Mouse (Mus musculus) neural tube, embryonic 13.5 days (tissue): ENCODE measurements at regions not wholly inside any gene's neighbourhood (a gene's known extent, or its start where the extent isn't known, plus 50 kb on each side); places are given as distances from the start of the nearest gene placed in this dataset.

ENCODE experiments used
- ATAC-seq: fragments of 200-750 bp; cut with Nextera tagmentation; 2 replicates; pipeline ENCODE4 v1.8.0; 2017; ENCODE audit warnings: low read depth, mild to moderate bottlenecking, moderate TSS enrichment, moderate library complexity
- H3K27ac ChIP-seq: fragments of 300-500 bp; sonication (generic); replicated peaks from 2 replicates; pipeline ENCODE4 v1.5.1; 2015; ENCODE audit warnings: moderate library complexity, mild to moderate bottlenecking, inconsistent platforms
- H3K27me3 ChIP-seq: fragments of 300-500 bp; sonication (generic); 2 replicates; pipeline ENCODE4 v1.6.1; 2015; ENCODE audit warnings: mild to moderate bottlenecking, inconsistent platforms
- H3K36me3 ChIP-seq: fragments of 300-500 bp; sonication (generic); 2 replicates; pipeline ENCODE4 v1.6.1; 2015; ENCODE audit warnings: mild to moderate bottlenecking, inconsistent platforms
- H3K4me1 ChIP-seq: fragments of 300-500 bp; sonication (generic); replicated peaks from 2 replicates; pipeline ENCODE4 v1.6.1; 2015; ENCODE audit warnings: inconsistent platforms
- H3K4me2 ChIP-seq: fragments of 300-500 bp; sonication (generic); 2 replicates; pipeline ENCODE4 v1.6.1; 2015; ENCODE audit warnings: inconsistent platforms, mild to moderate bottlenecking, moderate library complexity
- H3K4me3 ChIP-seq: fragments of 300-500 bp; sonication (generic); 2 replicates; pipeline ENCODE4 v1.5.1; 2015; ENCODE audit warnings: mild to moderate bottlenecking, inconsistent platforms
- H3K9ac ChIP-seq: fragments of 300-500 bp; sonication (generic); 2 replicates; pipeline ENCODE4 v1.6.1; 2015; ENCODE audit warnings: moderate library complexity, mild to moderate bottlenecking, inconsistent platforms
- H3K9me3 ChIP-seq: fragments of 300-500 bp; sonication (generic); 2 replicates; pipeline ENCODE4 v1.6.1; 2016; ENCODE audit warnings: inconsistent platforms
- WGBS: fragments of 180-500 bp; shearing (Covaris S2); methylation state at CpG from one replicate; pipeline ENCODE4 v1.1.7; 2015; 5-methylcytosine and 5-hydroxymethylcytosine counted together

DNA sequence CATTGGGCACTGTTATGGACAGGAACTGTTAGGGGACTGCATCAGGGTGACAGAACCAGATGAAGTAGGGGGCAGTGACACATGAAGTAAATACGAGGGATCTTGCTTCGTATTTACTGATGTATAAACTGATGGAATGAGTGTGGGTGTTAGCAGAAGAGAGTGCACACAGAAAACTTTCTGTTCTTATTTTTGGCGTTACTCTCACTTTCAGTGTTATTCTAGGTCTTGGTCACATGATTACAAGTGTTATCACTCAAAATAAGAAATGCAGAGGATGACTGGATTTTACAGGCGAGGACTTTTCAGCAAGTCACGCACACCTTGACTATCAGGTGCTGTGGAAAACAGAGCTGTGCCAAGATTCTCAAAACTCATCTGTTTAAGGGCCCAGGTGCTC lies 185.6 kb upstream of the Arhgap24 start:
- no peaks in the 10 kb centered on the region for H3K36me3 ChIP-seq
- 90% methylated on average over 5 of the region's 5 CpGs for WGBS
- H3K9me3 ChIP-seq = no peaks in the 10 kb centered on the region
- H3K27me3 ChIP-seq = no peaks in the 10 kb centered on the region
- H3K4me1 ChIP-seq = no peaks in the 10 kb centered on the region
- no peak overlapping the region for H3K4me3 ChIP-seq
- no peak overlapping the region for H3K9ac ChIP-seq
- no peak overlapping the region for H3K27ac ChIP-seq
- H3K4me2 ChIP-seq = no peak overlapping the region
- ATAC-seq = no peak

DNA sequence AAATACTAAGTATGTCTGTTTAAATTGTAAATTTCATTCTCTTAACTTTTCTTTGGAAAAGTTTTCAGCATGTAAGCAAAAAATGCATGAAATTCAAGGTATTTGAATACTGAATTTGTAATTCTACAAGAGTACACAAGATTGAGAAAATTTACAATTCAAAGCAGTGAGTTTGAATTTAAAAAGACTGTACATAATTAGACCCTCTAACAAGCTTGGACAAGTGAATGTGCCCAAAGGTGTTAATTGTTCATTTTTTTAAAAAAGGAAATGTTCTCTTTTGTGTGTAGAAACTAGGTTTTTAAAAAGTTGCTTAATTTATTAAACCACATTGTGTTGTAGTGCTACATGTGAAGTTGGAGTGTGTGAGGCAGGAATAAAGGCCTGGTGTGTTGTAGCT lies 174.9 kb upstream of the Arhgap24 start:
- H3K4me2 ChIP-seq = no peak overlapping the region
- no peaks in the 10 kb centered on the region for H3K4me1 ChIP-seq
- H3K9ac ChIP-seq = no peak overlapping the region
- H3K4me3 ChIP-seq = no peak overlapping the region
- ATAC-seq = no peak
- no peak overlapping the region for H3K27ac ChIP-seq
- no peaks in the 10 kb centered on the region for H3K27me3 ChIP-seq
- H3K9me3 ChIP-seq = no peaks in the 10 kb centered on the region
- no peaks in the 10 kb centered on the region for H3K36me3 ChIP-seq

DNA sequence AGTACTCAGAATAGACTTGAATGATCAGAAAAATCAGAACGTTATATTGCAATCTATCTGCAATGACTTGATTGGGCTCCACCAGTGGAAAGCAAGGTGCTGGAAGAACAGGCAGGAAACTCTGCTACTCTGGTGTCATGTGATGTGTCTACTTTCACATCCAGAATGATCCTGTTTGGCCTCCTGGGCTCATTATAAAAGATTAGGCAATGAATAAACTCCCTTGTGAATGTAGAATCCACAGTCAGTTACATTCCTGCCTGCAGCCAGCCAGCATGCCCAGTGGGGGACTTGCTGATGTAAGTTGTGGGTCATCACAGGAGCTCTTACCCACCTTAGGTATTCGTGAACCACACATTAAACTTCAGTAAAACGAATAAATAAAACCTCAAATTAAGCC lies 174.5 kb upstream of the Arhgap24 start:
- Histone ChIP-seq H3K9me3 (no peaks in the 10 kb centered on the region), H3K27me3 (no peaks in the 10 kb centered on the region), H3K27ac (no peak overlapping the region), H3K36me3 (no peaks in the 10 kb centered on the region), H3K4me1 (no peaks in the 10 kb centered on the region), H3K4me3 (no peak overlapping the region), H3K4me2 (no peak overlapping the region), H3K9ac (no peak overlapping the region)
- no peak for ATAC-seq
- 73% methylated on average over 3 of the region's 3 CpGs for WGBS

DNA sequence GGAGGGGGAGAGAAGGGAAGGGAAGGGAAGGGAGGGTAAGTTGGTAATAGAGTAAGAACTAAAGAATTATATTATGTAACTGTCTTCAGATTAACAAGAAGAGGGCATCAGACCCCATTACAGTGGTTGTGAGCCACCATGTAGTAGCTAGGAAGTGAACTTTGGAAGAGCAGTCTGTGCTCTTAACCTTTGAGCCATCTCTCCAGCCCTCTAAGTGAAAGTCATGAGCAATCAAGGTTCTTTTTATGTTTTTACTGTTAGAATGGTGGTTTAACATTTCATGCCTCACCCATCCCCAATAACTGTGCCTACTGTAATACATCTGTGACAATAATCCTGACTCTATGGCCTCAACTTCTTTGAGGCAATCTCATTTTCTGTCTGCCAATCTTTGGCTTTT lies 169.6 kb upstream of the Arhgap24 start:
- Histone ChIP-seq H3K27me3 (no peaks in the 10 kb centered on the region), H3K4me2 (no peak overlapping the region), H3K9me3 (no peaks in the 10 kb centered on the region), H3K27ac (no peak overlapping the region), H3K4me3 (no peak overlapping the region), H3K4me1 (no peaks in the 10 kb centered on the region), H3K36me3 (no peaks in the 10 kb centered on the region), H3K9ac (no peak overlapping the region)
- no peak for ATAC-seq

DNA sequence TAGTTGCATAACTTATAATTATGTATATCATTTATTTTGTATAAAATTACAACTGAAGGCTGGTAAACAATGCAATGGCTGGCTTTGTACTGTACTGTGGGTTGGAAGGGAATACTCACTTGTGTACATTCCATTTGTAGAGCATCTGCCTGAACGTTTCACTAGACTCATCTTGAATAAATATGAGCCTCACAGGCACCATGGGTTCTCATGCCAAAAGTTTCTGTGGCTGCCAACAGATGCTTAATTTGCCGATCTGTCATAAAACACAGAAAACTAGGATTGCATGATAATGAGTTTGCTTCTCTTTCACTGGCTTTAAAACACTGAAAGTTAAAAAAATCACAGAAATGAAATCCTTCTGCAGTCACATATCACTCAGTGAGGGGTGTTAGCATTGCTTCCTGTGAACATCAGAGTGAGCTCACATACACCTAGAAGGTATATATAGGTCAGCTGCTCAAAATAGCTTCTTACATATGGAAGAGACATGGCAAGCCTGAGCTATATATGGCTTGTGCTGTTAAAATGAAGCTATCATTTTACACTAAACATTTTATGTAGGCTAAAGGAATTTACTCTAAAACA lies 152.9 kb upstream of the Arhgap24 start:
- no peaks in the 10 kb centered on the region for H3K36me3 ChIP-seq
- WGBS = 56% methylated on average over 2 of the region's 2 CpGs
- H3K9ac ChIP-seq = no peak overlapping the region
- ATAC-seq = no peak
- no peaks in the 10 kb centered on the region for H3K9me3 ChIP-seq
- no peaks in the 10 kb centered on the region for H3K4me1 ChIP-seq
- no peak overlapping the region for H3K4me2 ChIP-seq
- no peak overlapping the region for H3K4me3 ChIP-seq
- no peak overlapping the region for H3K27ac ChIP-seq
- no peaks in the 10 kb centered on the region for H3K27me3 ChIP-seq

DNA sequence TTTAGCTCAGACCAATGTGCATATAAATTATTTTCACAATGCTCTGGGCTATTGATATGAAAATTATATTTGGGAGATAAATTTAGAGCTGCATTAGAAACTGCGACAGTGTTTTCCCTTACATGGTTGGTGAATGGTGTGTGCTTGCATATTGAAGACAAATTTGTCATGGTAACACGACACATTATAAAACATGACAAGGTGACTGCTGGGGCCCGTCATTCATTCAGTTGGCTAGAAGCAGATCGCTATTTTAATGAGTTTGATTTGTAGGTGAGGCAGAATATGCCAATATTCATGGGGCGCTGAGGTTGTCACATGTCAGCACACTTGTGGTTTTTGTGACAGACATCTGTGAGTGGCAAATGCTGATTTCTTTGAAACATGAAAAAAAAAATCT lies 147.3 kb upstream of the Arhgap24 start:
- Histone ChIP-seq H3K27me3 (no peaks in the 10 kb centered on the region), H3K4me1 (0 out of 2 replicates have a peak, but pooled peaks cover 4% of the 10 kb centered on the region), H3K27ac (no peak overlapping the region), H3K4me3 (no peak overlapping the region), H3K9me3 (no peaks in the 10 kb centered on the region), H3K36me3 (no peaks in the 10 kb centered on the region), H3K9ac (no peak overlapping the region), H3K4me2 (no peak overlapping the region)
- 69% methylated on average over 5 of the region's 5 CpGs for WGBS
- no peak for ATAC-seq

DNA sequence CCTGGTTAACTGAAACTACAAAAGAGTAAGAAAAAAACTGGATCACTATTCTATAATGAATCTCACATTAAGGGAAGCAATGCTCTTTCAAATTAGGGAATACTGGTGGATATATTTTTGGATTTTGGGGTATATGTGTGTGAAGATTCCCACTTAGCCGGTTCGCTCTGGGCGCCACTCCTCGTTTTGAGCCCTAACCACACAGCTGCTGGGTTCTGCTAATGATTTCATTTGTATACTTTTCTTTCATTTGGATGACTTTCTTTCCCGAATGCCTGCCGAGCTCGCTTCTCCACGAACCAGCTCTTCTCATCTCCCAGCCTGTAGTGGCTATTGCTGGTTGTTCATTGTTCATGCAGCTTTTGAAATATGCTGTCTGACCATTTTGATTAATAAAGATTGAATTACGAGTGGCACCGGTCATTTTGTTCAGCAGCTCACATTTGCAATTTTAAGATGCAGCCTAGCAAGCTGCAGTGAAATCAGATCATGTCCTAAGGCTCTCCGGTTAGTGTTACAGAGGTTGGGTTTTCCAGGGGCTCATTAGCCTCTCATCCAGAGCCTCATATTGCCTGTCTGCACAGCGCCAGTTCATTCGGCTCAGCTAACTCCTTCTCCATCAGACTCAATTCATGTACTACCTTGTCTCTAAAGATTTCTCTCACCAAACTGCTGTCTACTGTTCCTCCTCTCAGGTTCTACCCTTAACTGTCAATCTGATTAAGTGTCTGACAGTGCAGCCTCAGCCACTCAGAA lies 146.6 kb upstream of the Arhgap24 start:
- WGBS = 70% methylated on average over 13 of the region's 13 CpGs
- Histone ChIP-seq H3K9ac (no peak overlapping the region), H3K27ac (peak overlapping the region; percentile 24; the same call in 1 of the 2 replicates), H3K9me3 (no peaks in the 10 kb centered on the region), H3K27me3 (no peaks in the 10 kb centered on the region), H3K4me3 (no peak overlapping the region), H3K4me1 (0 out of 2 replicates have a peak, but pooled peaks cover 4% of the 10 kb centered on the region), H3K36me3 (no peaks in the 10 kb centered on the region), H3K4me2 (no peak overlapping the region)
- no peak for ATAC-seq

DNA sequence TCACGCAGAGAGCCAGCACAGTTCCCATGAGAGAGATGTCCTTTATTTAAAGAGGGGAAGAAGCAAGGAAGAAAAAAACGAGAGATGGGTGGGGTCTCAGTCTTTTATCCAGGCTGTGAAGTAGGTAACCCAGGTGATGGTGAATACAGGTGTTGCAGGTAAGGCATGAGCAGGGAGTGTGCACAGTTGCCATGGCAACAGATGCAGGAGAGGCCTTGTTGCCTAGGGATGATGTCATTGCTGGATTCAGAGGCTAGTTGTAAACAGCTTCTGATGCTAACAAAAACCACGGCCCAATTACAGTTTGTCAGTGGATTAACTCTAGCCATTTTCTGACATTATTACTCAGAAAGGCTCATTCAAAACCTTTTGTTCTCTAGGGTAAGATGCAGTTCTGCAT lies 114.7 kb upstream of the Arhgap24 start:
- Histone ChIP-seq H3K9ac (no peak overlapping the region), H3K36me3 (no peaks in the 10 kb centered on the region), H3K9me3 (peaks cover 5% of the 10 kb centered on the region; the same call in 1 of the 2 replicates), H3K4me1 (no peaks in the 10 kb centered on the region), H3K27ac (no peak overlapping the region), H3K4me3 (no peak overlapping the region), H3K27me3 (no peaks in the 10 kb centered on the region), H3K4me2 (no peak overlapping the region)
- no peak for ATAC-seq
- 74% methylated on average over 3 of the region's 3 CpGs for WGBS

DNA sequence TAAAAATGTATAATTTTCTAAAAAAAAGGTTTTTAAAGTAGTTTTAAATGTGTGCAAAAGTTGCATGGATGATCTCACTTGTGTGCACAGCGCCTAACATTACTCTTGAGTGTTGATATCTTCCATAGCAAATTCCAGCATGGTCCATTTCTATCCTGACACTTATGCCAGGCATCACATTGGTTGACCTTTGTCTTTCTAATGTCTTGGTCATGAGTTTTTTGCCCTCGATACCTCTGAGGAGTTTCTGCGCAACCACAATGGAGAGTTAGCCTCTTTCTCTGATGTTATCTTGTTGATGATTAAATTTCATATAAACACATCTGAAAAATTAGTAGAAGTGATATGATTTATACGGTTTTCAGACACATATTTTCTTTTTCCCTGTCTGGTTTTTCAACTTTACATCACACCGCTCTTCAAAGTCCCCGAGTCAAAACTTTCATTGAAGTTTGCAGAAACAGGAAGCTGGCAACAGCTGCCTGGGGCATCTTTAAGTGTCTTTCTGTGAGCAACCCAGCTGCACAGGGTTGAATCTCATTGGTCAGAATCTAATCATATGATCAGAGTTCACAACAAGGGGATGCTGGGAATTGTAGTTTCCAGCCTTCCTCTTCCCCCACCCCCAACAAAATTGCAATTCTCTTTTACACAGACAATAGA lies 107.8 kb upstream of the Arhgap24 start:
- Histone ChIP-seq H3K27me3 (no peaks in the 10 kb centered on the region), H3K4me1 (no peaks in the 10 kb centered on the region), H3K9ac (no peak overlapping the region), H3K4me2 (peak overlapping the region; percentile 16; the same call in 1 of the 2 replicates), H3K4me3 (no peak overlapping the region), H3K36me3 (no peaks in the 10 kb centered on the region), H3K27ac (no peak overlapping the region), H3K9me3 (no peaks in the 10 kb centered on the region)
- ATAC-seq = peak; percentile 89
- WGBS = 75% methylated on average over 6 of the region's 6 CpGs

DNA sequence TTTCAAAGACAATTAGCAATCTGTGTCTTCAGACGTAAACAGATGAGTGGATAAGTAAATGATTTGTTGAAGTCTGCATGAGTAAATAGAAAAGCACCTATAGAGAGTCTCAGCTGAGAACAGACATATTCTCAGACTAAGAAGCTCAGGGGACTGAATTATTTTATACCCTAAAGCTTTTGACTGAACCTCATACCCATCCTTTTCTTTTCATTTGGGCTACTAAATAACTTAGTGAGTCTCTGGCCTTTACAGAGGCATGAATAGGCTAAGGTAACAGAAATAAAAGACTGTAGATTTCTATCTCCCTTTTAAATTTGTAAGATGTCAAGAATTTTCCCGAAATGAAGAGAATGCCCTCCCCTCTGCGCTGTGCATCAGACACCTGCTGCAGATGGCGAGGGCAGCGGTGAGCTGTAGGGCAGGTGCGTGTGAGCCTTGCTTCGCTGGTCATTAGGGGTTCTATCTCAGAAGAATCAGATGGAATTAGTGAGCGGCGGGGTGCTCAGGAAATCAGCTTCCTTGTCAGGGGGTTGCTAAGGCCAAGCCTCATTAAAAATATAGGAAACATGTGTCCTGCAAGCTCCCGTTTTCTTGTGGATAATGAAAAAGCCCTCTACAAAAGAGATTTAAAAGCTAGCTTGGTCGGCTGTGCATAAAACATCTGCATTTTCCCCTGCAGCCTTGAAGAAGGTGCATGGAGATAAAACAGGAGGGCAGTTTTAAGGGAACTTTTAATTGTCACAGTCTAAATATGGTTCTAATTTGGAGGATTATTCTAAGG lies 107.0 kb upstream of the Arhgap24 start:
- Histone ChIP-seq H3K9ac (no peak overlapping the region), H3K36me3 (no peaks in the 10 kb centered on the region), H3K9me3 (no peaks in the 10 kb centered on the region), H3K4me2 (no peak overlapping the region), H3K4me3 (no peak overlapping the region), H3K4me1 (no peaks in the 10 kb centered on the region), H3K27me3 (no peaks in the 10 kb centered on the region), H3K27ac (no peak overlapping the region)
- WGBS = 64% methylated on average over 11 of the region's 11 CpGs
- no peak; the same call in 1 of the 2 replicates for ATAC-seq

DNA sequence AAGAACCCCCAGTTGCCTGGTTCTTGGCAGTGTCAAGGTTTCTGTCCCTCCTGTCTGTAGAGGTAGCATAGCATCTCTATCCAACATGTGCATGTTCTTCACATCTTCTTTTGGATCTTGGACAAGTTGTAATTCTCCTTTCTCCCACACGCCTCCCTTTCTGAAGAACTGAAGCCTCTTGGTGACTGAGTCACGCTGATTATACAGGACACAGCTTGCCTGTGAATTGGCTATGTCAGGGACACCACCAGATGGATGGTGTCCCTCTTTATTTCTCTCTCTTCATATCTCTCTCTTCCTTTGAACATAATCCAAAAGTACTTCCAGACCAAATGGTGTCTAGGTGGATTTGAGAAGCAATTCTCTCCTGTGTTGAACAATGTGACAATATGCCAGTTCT lies 105.9 kb upstream of the Arhgap24 start:
- no peaks in the 10 kb centered on the region for H3K36me3 ChIP-seq
- ATAC-seq = no peak
- no peaks in the 10 kb centered on the region for H3K27me3 ChIP-seq
- H3K27ac ChIP-seq = no peak overlapping the region
- no peaks in the 10 kb centered on the region for H3K4me1 ChIP-seq
- no peak overlapping the region for H3K4me3 ChIP-seq
- no peaks in the 10 kb centered on the region for H3K9me3 ChIP-seq
- 74% methylated on average over 2 of the region's 2 CpGs for WGBS
- no peak overlapping the region for H3K9ac ChIP-seq
- no peak overlapping the region for H3K4me2 ChIP-seq

DNA sequence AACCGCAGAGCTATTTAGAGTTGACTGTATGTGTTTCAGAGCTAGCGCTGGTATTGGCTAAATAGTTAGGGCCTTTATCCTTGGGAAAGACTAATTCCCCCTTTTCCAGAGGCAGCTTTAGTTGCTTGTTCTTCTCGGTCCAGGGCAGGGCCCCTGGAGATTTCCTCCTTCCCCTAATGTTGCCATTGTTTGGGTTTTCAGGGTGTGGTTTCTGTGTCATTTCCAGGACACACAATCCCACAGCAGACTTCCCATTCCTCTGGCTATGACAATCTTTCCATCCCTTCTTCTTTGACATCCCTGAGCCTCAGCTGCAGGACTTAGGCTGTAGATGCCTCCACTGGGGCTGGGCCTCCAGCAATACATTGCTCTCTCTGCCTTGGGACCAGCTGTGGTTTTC lies 87.2 kb upstream of the Arhgap24 start:
- Histone ChIP-seq H3K4me1 (no peaks in the 10 kb centered on the region), H3K9ac (no peak overlapping the region), H3K27ac (no peak overlapping the region), H3K27me3 (no peaks in the 10 kb centered on the region), H3K36me3 (no peaks in the 10 kb centered on the region), H3K4me2 (no peak overlapping the region), H3K9me3 (no peaks in the 10 kb centered on the region), H3K4me3 (no peak overlapping the region)
- ATAC-seq = no peak
- WGBS = 84% methylated on average over 3 of the region's 3 CpGs
